Mouse (Mus musculus) ES-E14 (cell line): Measurements from ENCODE around the gene Ankrd65. TPM values are rescaled to one million over a fixed set of nuclear protein-coding genes. Genes with fewer than 3 reads are reported as not detected.
A peak's percentile ranks its signal among the peaks of the same experiment; 100 is the strongest.

Source experiments
- DNase-seq: peaks from one replicate; pipeline ENCODE4 v3.0.0-alpha.2; 2013; ENCODE audit warnings: low read depth, low spot score
- H3K27ac ChIP-seq: 2 replicates; pipeline ENCODE4 v1.5.1; 2012; ENCODE audit warnings: low read depth, mild to moderate bottlenecking, low read length, moderate library complexity, mixed read lengths; ENCODE audit not compliant: poor library complexity, insufficient read depth, severe bottlenecking
- H3K36me3 ChIP-seq: 2 replicates; pipeline ENCODE4 v1.6.1; 2012; ENCODE audit warnings: mild to moderate bottlenecking, low read length, moderate library complexity, mixed read lengths; ENCODE audit not compliant: control insufficient read depth, poor library complexity, insufficient read depth, severe bottlenecking
- H3K4me1 ChIP-seq, 2 experiments: fragments of 150-350 bp in 1 of 2; sonication (generic) in 1 of 2; 2 replicates each; pipeline ENCODE4 v1.6.1; 2012; ENCODE audit warnings: low read length in 2 of 2, mild to moderate bottlenecking in 1 of 2, mixed read lengths in 1 of 2; ENCODE audit not compliant: control insufficient read depth in 2 of 2, insufficient read depth in 2 of 2, poor library complexity in 1 of 2
- H3K4me3 ChIP-seq, 2 experiments: fragments of 150-350 bp in 1 of 2; sonication (generic) in 1 of 2; 2 replicates each; pipeline ENCODE4 v1.5.1; 2012; ENCODE audit warnings: low read length in 2 of 2, low read depth in 1 of 2, mild to moderate bottlenecking in 1 of 2, mixed read lengths in 1 of 2; ENCODE audit not compliant: insufficient read depth in 1 of 2, poor library complexity in 1 of 2, severe bottlenecking in 1 of 2
- H3K9ac ChIP-seq: 2 replicates; pipeline ENCODE4 v1.6.1; 2012; ENCODE audit warnings: low read depth, mild to moderate bottlenecking, low read length, mixed read lengths; ENCODE audit not compliant: poor library complexity, insufficient read depth, severe bottlenecking
- H3K9me3 ChIP-seq: fragments of 150-350 bp; sonication (generic); 2 replicates; pipeline ENCODE4 v1.6.1; 2012; ENCODE audit warnings: low read depth, mild to moderate bottlenecking, low read length; ENCODE audit not compliant: control insufficient read depth, insufficient read depth
- CHD2 ChIP-seq: IDR thresholded peaks from 2 replicates; pipeline ENCODE4 v1.6.1; 2014; ENCODE audit warnings: mild to moderate bottlenecking, low read depth, low read length, inconsistent platforms
- HCFC1 ChIP-seq: IDR thresholded peaks from 2 replicates; pipeline ENCODE4 v1.6.1; 2012; ENCODE audit warnings: low read length, inconsistent platforms, borderline replicate concordance; ENCODE audit not compliant: insufficient read depth
- MAFK ChIP-seq: IDR thresholded peaks from 2 replicates; pipeline ENCODE4 v1.6.1; 2014; ENCODE audit warnings: mild to moderate bottlenecking, low read depth, low read length, inconsistent platforms; ENCODE audit not compliant: insufficient read depth
- ZC3H11A ChIP-seq: IDR thresholded peaks from 2 replicates; pipeline ENCODE4 v1.6.1; 2012; ENCODE audit warnings: low read depth, mild to moderate bottlenecking, inconsistent platforms, low read length, borderline replicate concordance
- ZNF384 ChIP-seq: IDR thresholded peaks from 2 replicates; pipeline ENCODE4 v1.6.1; 2012; ENCODE audit warnings: low read depth, low read length, inconsistent platforms
- in situ Hi-C, 2 experiments: fragments of 600-800 bp; cut with MboI; formaldehyde crosslinking; loops; one replicate each; pipeline ENCODE4 v1.15.1; 2025; ENCODE audit warnings: low sequenced_read_pairs in 2 of 2, inconsistent platforms in 1 of 2; ENCODE audit not compliant: unreplicated experiment in 2 of 2
- total RNA-seq: library from RNA; depleted of rRNA; stranded (reverse); fragments of 300-350 nt; gene quantifications from 2 replicates; pipeline ENCODE4 v1.2.3, GENCODE M21; 2012

Gene Ankrd65
- total RNA-seq, 1 experiment = 0.49 TPM

DNA sequence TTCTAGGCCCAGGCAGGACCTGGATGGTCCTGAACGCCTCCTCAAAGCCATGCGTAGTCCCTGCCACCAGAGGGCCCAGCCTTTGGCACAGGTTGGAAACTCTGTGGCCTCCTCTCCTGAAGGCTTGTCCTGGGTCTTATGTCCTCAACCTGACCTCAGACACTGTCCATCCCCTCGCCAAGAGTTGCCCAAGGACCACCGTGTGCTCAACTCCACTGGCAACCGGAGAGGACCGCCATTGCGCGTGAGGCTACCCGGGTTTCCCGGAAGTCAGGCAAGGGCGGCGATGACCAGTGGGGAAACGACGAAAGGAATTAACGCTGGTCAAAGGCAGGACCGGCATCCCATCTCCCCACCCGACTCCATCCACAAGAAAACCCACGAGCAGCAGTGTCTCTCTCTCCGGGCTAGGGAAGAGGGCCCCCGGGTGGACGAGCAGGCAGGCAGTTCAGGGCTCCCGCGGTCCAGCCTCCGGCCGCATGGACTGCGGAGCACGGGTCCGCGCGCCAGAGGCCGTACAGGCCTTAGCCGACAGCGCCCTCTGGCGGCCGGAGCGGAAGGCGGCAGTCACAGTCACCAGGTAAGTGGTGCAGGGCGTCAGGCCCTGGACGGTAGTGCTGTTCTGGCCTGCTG lies 20.2 kb upstream of the Ankrd65 start:
- DNase-seq = peak; percentile 69
- Histone ChIP-seq H3K27ac (no peak overlapping the region), H3K9me3 (no peaks in the 10 kb centered on the region), H3K36me3 (no peaks in the 10 kb centered on the region), H3K4me3 (peak overlapping the region; percentile 59 to 65), H3K9ac (peak overlapping the region; percentile 82), H3K4me1 (peaks cover under 1 to 5% of the 10 kb centered on the region in 2 experiments; a peak in 2 of 4 replicates)
- TF ChIP-seq CHD2 (no peak), ZC3H11A (0 out of 2 replicates have a peak, but pooled peaks have one; percentile 18)
- in situ Hi-C loops = no loop called here

DNA sequence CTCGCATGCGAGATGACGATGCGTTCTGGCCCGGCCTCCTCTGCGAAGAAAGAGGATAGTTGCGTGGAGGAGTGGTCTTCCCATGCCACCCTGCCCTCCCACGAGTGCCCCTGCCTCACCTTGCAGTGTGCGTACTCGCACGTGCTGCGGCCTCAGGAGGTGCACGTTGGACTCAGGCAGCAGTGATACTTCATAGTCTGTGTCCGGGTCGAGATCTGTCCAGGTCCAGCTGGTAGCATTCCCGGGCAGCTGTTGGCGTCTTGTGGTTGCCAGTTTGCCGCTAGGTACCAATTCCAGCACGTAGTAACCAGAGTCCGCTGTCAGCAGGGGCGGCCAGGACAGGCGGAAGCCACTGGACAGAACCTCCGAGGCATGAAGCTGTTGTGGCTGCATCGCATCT lies 19.6 kb upstream of the Ankrd65 start:
- Histone ChIP-seq H3K9me3 (no peaks in the 10 kb centered on the region), H3K4me1 (peaks cover 5 to 12% of the 10 kb centered on the region in 2 experiments; a peak in 2 of 4 replicates), H3K4me3 (peak overlapping the region; percentile 16 to 59; a peak in 2 of 4 replicates), H3K27ac (no peak overlapping the region), H3K36me3 (no peaks in the 10 kb centered on the region), H3K9ac (peak overlapping the region; percentile 9; the same call in 1 of the 2 replicates)
- no peak for DNase-seq
- TF ChIP-seq ZC3H11A (no peak), ZNF384 (no peak), CHD2 (no peak), MAFK (no peak), HCFC1 (no peak)
- in situ Hi-C loops = no loop called here

DNA sequence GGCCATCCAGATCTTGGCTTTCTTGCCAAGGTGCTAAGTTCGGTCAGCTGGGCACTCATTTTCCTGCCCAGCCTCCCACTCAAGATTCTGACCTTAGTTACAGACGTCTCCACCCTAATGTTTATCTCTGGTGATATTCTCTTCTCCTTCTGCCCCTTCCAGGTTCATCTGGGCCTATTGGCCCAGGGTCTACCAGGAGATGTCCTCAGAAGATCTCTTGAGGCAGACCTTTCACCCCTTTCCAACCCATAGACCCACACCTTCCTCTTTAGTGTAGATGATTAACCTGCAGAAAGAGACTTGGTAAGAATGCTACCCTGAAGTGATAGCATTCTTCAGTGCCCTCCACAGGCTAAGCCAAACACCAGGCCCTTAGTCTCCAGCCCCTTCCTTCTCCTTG lies 18.5 kb upstream of the Ankrd65 start:
- Histone ChIP-seq H3K4me3 (no peak overlapping the region), H3K27ac (no peak overlapping the region), H3K9ac (no peak overlapping the region), H3K36me3 (no peaks in the 10 kb centered on the region), H3K9me3 (no peaks in the 10 kb centered on the region), H3K4me1 (peaks cover 5 to 17% of the 10 kb centered on the region in 2 experiments; a peak in 3 of 4 replicates)
- in situ Hi-C loops = no loop called here
- DNase-seq = no peak
- TF ChIP-seq ZNF384 = no peak
- no peak for TF ChIP-seq CHD2

DNA sequence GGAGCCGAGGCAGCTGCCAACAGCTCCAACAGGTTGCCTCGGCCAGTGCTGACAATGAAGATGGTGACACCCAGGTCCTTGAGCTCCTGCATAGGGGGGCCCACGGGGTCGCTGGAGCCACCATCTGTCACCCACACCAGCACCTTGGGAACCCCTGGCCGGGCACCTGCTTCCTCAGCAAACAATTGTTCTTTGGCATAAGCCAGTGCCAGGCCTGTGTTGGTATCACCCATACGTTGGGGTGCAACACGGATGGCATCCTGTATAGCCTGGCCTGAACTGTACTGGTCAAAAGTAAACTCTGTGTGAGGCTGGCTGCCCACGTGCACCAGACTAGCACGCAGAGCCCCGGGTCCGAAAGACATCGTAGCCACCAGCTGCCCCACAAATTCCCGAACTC lies 17.5 kb upstream of the Ankrd65 start:
- H3K27ac ChIP-seq = no peak overlapping the region
- in situ Hi-C loops = no loop called here
- TF ChIP-seq ZC3H11A (no peak), HCFC1 (no peak), ZNF384 (no peak), CHD2 (no peak), MAFK (no peak)
- H3K9me3 ChIP-seq = no peaks in the 10 kb centered on the region
- peaks cover 9 to 22% of the 10 kb centered on the region in 2 experiments; a peak in 3 of 4 replicates for H3K4me1 ChIP-seq
- no peak for DNase-seq
- no peak overlapping the region for H3K4me3 ChIP-seq
- H3K9ac ChIP-seq = no peak overlapping the region
- H3K36me3 ChIP-seq = no peaks in the 10 kb centered on the region
